Mouse (Mus musculus) liver, embryonic 14.5 days (tissue): ENCODE data around the gene Dlgap4.

Experiments
- CTCF ChIP-seq: IDR thresholded peaks from 2 replicates; pipeline ENCODE4 v1.5.1; 2016; ENCODE audit warnings: antibody characterized with exemption, low read depth, control low read depth
- EP300 ChIP-seq: IDR thresholded peaks from 2 replicates; pipeline ENCODE4 v1.6.1; 2016; ENCODE audit warnings: antibody characterized with exemption, low read depth

- no peak for TF ChIP-seq EP300
- no peak for TF ChIP-seq CTCF
These were observed 163.4 kb downstream of the Dlgap4 start for GRCm38 (mm10) chr2:156776907-156777306.
